Mouse (Mus musculus): ENCODE measurements around the gene Wdr59.

DNA sequence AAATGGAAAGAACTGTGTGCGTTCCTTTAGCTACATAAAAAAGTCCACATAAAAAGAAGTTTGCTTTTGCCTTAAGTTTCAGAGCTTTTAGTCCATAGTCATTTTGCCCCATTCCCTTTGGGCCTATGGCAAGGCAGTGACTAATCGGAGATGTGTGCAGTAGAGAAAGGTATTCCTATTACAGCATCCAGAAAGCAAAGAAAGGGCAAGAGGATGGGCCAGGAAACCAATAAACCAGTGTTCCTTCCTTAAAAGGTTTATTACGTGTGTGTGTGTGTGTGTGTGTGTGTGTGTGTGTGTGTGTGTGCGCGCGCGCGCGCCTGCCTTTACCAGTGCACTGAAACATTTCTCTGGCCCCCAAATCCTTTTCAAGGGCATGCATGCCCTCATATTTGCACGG is 49.8 kb upstream of the Wdr59 start:
- TF ChIP-seq EP300 (IDR thresholded peaks at IDR 0.05; ENCODE audit: low read depth) (no peak), CTCF (IDR thresholded peaks at IDR 0.05; ENCODE audit: low read depth) (no peak)

Data from liver, embryonic 14.5 days (tissue).